Mouse (Mus musculus) liver, embryonic 11.5 days (tissue): ENCODE results near the gene Fmo5. TPM values are rescaled to one million over a fixed set of nuclear protein-coding genes. Genes with fewer than 3 reads are reported as not detected.

Experiments used
- ATAC-seq: fragments of 200-750 bp; cut with Nextera tagmentation; replicated peaks from 2 replicates; pipeline ENCODE4 v1.8.0; 2017; ENCODE audit warnings: moderate number of reproducible peaks, mild to moderate bottlenecking, moderate TSS enrichment, moderate library complexity; ENCODE audit not compliant: low FRiP score
- DNase-seq: peaks from one replicate; pipeline ENCODE4 v3.0.0-alpha.2; 2017; ENCODE audit warnings: low spot score
- H3K27ac ChIP-seq: fragments of 300-500 bp; sonication (generic); 2 replicates; pipeline ENCODE4 v1.5.1; 2014; ENCODE audit warnings: mild to moderate bottlenecking, low read depth, low read length, control low read depth
- H3K27me3 ChIP-seq: fragments of 300-500 bp; sonication (generic); replicated peaks from 2 replicates; pipeline ENCODE4 v1.6.1; 2014; ENCODE audit warnings: low read length, mixed read lengths; ENCODE audit not compliant: control insufficient read depth, insufficient read depth
- H3K36me3 ChIP-seq: fragments of 300-500 bp; sonication (generic); 2 replicates; pipeline ENCODE4 v1.6.1; 2014; ENCODE audit warnings: mild to moderate bottlenecking, low read length, moderate library complexity, mixed read lengths; ENCODE audit not compliant: control insufficient read depth, insufficient read depth
- H3K4me1 ChIP-seq: fragments of 300-500 bp; sonication (generic); replicated peaks from 2 replicates; pipeline ENCODE4 v1.6.1; 2014; ENCODE audit warnings: low read length, mixed read lengths; ENCODE audit not compliant: control insufficient read depth, insufficient read depth
- H3K4me2 ChIP-seq: fragments of 300-500 bp; sonication (generic); 2 replicates; pipeline ENCODE4 v1.6.1; 2014; ENCODE audit warnings: mild to moderate bottlenecking, control low read depth, moderate library complexity
- H3K4me3 ChIP-seq: fragments of 300-500 bp; sonication (generic); 2 replicates; pipeline ENCODE4 v1.5.1; 2014; ENCODE audit warnings: low read depth, low read length, control low read depth
- H3K9ac ChIP-seq: fragments of 300-500 bp; sonication (generic); 2 replicates; pipeline ENCODE4 v1.6.1; 2014; ENCODE audit warnings: low read depth, low read length, control low read depth
- H3K9me3 ChIP-seq: fragments of 300-500 bp; sonication (generic); 2 replicates; pipeline ENCODE4 v1.6.1; 2016; ENCODE audit warnings: low read length, inconsistent platforms, mixed read lengths; ENCODE audit not compliant: control insufficient read depth
- WGBS: fragments of 180-500 bp; shearing (Covaris S2); extraction: QIAGEN DNeasy Blood & Tissue Kit; methylation state at CpG from one replicate; pipeline ENCODE4 v1.1.7; 2014; 5-methylcytosine and 5-hydroxymethylcytosine counted together
- polyA plus RNA-seq: library from polyadenylated mRNA; unstranded; fragments of >200 nt; fragmentation: Nextera tagmentation; extraction: Ambion mirVana; gene quantifications from 2 replicates; pipeline ENCODE4 v1.2.1, GENCODE M21; 2014

Gene Fmo5
- polyA plus RNA-seq, 1 experiment from 2014 or later = 4.4 TPM

GRCm38 (mm10) chr3:97678416-97678815 is 49.8 kb downstream of the Fmo5 start:
- WGBS = 81% methylated on average over 3 of the region's 3 CpGs
- no peak overlapping the region for H3K9ac ChIP-seq
- no peak overlapping the region for H3K4me3 ChIP-seq
- no peak for DNase-seq
- H3K4me1 ChIP-seq = peaks cover 6% of the 10 kb centered on the region; the same call in 1 of the 2 replicates
- H3K36me3 ChIP-seq = no peaks in the 10 kb centered on the region
- ATAC-seq = no peak
- no peaks in the 10 kb centered on the region for H3K9me3 ChIP-seq
- peaks cover 6% of the 10 kb centered on the region; the same call in 1 of the 2 replicates for H3K27me3 ChIP-seq
- no peak overlapping the region for H3K4me2 ChIP-seq
- no peak overlapping the region for H3K27ac ChIP-seq

DNA sequence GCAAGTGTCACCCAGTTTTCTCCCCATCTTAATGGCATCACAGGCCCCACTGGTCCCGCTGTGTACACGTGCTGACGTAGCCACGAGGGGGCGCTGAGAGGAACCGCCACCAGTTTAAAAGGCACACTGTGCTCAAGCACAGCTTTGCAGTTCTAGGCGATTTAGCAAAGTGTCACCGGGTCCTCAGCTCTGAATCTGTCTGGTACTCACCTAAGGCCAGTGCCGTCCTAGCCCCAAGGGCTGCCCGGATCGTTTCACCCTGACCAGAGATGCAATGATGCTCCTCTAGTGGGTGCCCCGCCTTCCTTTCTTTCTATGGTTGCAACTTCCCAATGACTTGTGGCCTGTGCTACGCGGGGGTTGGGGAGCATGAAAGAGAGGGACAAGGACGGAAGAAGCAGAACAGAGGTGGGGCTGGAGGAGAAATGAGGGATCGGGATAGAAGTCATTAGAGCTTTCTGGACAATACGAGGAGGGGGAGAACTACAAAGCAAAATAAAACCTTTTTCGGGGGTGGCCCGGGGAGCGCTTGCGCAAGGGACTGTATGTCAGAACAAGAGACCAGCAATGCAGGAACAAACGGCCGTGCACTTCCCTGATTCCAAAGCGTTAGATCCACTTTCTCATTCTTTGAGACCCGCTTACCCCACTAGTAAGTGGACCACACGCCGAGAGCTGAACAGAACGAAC is 52.2 kb downstream of the Fmo5 start:
- Histone ChIP-seq H3K4me1 (peaks cover 8% of the 10 kb centered on the region; the same call in 1 of the 2 replicates), H3K36me3 (no peaks in the 10 kb centered on the region), H3K4me2 (peak overlapping the region; percentile 79), H3K9me3 (no peaks in the 10 kb centered on the region), H3K27me3 (peaks cover 9% of the 10 kb centered on the region), H3K9ac (peak overlapping the region; percentile 44), H3K27ac (no peak overlapping the region), H3K4me3 (peak overlapping the region; percentile 53)
- peak; percentile 81 for ATAC-seq
- peak; percentile 78 for DNase-seq
- 2% methylated on average over 28 of the region's 28 CpGs for whole genome bisulfite sequencing

DNA sequence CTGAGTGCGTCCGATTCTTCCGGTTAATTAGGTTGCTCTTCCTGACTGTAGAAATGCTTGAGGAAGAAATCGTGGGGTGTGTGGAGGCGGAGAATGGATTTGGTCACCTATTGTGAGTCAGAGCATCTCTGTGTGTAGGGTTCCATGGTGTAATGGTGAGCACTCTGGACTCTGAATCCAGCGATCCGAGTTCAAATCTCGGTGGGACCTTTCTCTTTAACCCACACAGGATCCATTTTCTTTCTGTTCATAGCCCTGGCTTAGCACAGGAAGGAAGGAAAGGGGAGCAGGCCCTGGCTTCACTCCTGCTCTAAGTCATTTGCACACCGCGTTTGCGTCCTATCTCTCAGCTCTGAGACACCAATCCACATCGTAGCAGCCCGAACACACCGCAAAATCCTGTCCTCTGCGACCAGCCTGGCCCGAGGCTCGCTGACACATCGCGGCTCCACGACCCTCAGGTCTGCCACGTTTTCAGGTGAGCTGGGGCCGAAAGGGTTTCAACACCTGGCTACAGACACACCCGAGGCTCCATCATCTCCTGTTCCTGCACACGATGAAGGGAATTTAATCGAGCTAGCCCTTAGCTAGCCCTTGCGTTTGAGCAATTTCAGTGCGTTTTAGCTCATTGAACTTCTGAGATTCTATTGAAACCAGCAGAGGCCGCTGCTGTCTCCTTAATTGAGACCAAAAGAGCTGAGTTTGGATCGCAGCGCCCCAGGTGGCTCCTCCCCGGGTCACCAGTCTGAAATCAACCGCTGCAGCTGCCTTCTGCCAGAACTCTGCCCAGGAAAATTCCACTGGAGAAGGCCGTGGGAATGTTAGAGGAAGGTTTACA is 52.9 kb downstream of the Fmo5 start:
- Histone ChIP-seq H3K27ac (no peak overlapping the region), H3K4me1 (peaks cover 8% of the 10 kb centered on the region; the same call in 1 of the 2 replicates), H3K36me3 (no peaks in the 10 kb centered on the region), H3K27me3 (peaks cover 9% of the 10 kb centered on the region), H3K9ac (peak overlapping the region; percentile 44), H3K9me3 (no peaks in the 10 kb centered on the region), H3K4me2 (peak overlapping the region; percentile 79), H3K4me3 (peak overlapping the region; percentile 53)
- WGBS = 2% methylated on average over 33 of the region's 33 CpGs
- DNase-seq (peak; percentile 68), ATAC-seq (peak; percentile 66)

DNA sequence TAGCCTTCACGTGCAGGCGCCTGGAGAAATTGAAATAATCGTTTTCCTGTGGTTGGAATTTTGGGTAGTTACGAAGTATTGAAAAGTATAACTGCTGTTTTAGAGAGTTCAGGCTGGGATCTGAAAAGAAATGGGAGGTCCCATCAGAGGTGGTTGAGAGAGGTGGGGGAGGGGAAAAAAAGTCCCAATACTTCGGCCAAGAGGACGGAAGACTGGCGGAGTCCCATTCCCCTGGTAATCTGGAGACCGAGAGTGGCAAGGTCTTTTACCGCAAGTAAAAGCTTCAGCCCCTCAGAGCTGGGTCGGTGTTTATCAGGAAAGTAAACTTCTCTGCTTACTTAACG is 53.5 kb downstream of the Fmo5 start:
- DNase-seq = no peak
- no peaks in the 10 kb centered on the region for H3K36me3 ChIP-seq
- H3K27ac ChIP-seq = no peak overlapping the region
- 3% methylated on average over 11 of the region's 11 CpGs for WGBS
- peaks cover 9% of the 10 kb centered on the region for H3K27me3 ChIP-seq
- peak overlapping the region; percentile 79 for H3K4me2 ChIP-seq
- peaks cover 8% of the 10 kb centered on the region; the same call in 1 of the 2 replicates for H3K4me1 ChIP-seq
- peak overlapping the region; percentile 53 for H3K4me3 ChIP-seq
- H3K9me3 ChIP-seq = no peaks in the 10 kb centered on the region
- peak overlapping the region; percentile 44; the same call in 1 of the 2 replicates for H3K9ac ChIP-seq
- no peak for ATAC-seq

GRCm38 (mm10) chr3:97682576-97682975 is 54.0 kb downstream of the Fmo5 start:
- H3K27me3 ChIP-seq = peaks cover 9% of the 10 kb centered on the region
- ATAC-seq = no peak
- H3K9me3 ChIP-seq = no peaks in the 10 kb centered on the region
- 24% methylated on average over 5 of the region's 5 CpGs for WGBS
- H3K9ac ChIP-seq = no peak overlapping the region
- H3K4me2 ChIP-seq = peak overlapping the region; percentile 79
- H3K27ac ChIP-seq = no peak overlapping the region
- peak overlapping the region; percentile 53 for H3K4me3 ChIP-seq
- H3K36me3 ChIP-seq = no peaks in the 10 kb centered on the region
- DNase-seq = no peak
- H3K4me1 ChIP-seq = peaks cover 8% of the 10 kb centered on the region; the same call in 1 of the 2 replicates

DNA sequence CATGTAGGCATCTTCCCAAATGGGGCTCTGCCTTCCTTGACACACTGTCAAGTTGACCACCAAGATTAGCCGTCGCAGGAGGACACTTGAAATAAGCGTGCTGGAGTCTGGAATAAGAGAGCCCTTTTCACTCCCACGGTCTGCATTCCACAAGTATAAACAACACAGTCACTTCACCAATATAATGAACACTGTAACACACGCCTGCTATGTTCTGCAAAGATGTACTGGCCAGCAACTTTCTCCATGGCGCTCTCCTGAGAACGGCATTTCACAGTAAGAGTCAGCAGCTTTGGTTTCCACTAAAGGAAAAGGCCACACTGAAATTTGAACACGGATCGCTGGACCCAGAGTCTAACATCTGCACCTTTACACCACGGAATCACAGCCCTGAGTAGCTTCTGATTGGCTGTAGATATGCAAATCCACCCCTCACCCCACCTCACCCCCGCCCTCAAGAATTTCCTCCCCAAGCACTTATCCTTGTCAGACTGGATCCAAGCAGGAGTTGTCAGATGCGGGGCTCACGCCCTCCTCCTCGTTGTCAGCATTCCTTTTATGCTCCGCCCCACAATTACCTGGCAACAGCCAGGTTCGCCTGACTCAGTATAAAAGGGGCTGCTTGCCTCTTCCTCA is 55.1 kb downstream of the Fmo5 start:
- Histone ChIP-seq H3K4me3 (no peak overlapping the region), H3K4me2 (peak overlapping the region; percentile 26; the same call in 1 of the 2 replicates), H3K27ac (no peak overlapping the region), H3K9ac (no peak overlapping the region), H3K27me3 (peaks cover 9% of the 10 kb centered on the region), H3K9me3 (no peaks in the 10 kb centered on the region), H3K36me3 (no peaks in the 10 kb centered on the region), H3K4me1 (peaks cover 8% of the 10 kb centered on the region; the same call in 1 of the 2 replicates)
- ATAC-seq (no peak), DNase-seq (no peak)
- 16% methylated on average over 16 of the region's 16 CpGs for WGBS

- ATAC-seq (no peak), DNase-seq (no peak)
- H3K4me1 ChIP-seq = peaks cover 8% of the 10 kb centered on the region; the same call in 1 of the 2 replicates
- H3K4me3 ChIP-seq = no peak overlapping the region
- H3K27ac ChIP-seq = no peak overlapping the region
- no peak overlapping the region for H3K9ac ChIP-seq
- no peaks in the 10 kb centered on the region for H3K9me3 ChIP-seq
- no peak overlapping the region for H3K4me2 ChIP-seq
- WGBS = 86% methylated on average over 4 of the region's 4 CpGs
- H3K36me3 ChIP-seq = no peaks in the 10 kb centered on the region
- peaks cover 9% of the 10 kb centered on the region for H3K27me3 ChIP-seq
Measured at GRCm38 (mm10) chr3:97686372-97687117, 57.9 kb downstream of the Fmo5 start.

DNA sequence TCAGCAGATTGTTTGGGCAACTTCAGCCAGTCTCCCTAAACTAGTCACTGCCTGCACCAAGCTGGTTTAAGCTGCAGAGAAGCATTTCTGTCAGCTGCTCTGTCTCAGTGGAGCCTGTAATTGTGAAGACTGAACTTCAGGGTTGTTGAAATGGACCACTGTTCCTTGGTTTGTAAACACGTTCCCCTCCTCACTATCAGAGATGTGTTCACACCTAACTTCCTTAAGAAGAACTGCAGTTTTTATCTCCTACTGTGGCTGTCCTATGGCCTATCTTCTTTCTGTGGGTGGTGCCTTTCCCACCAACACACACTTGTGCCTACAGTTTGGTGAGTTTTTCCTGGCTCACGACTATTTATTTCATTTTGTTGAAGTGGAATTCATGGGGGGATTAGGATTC is 60.7 kb downstream of the Fmo5 start:
- no peaks in the 10 kb centered on the region for H3K36me3 ChIP-seq
- no peak overlapping the region for H3K9ac ChIP-seq
- H3K4me1 ChIP-seq = no peaks in the 10 kb centered on the region; the same call in 1 of the 2 replicates
- H3K9me3 ChIP-seq = no peaks in the 10 kb centered on the region
- WGBS = 53% methylated on average over 2 of the region's 2 CpGs
- no peaks in the 10 kb centered on the region; the same call in 1 of the 2 replicates for H3K27me3 ChIP-seq
- H3K27ac ChIP-seq = no peak overlapping the region
- ATAC-seq (no peak), DNase-seq (no peak)
- no peak overlapping the region for H3K4me2 ChIP-seq
- H3K4me3 ChIP-seq = no peak overlapping the region
